Mouse (Mus musculus): ENCODE data around the gene Gm10295. TPM values are rescaled to one million over a fixed set of nuclear protein-coding genes. Genes with fewer than 3 reads are reported as not detected.

Gm10295 gene
- not detected in 2 replicates for total RNA-seq (2017)

- no peak for ATAC-seq (ENCODE audit: extremely low read depth, insufficient number of reproducible peaks, low FRiP score, poor library complexity, severe bottlenecking)
Observed at GRCm38 (mm10) chr7:71351364-71351763, at the start of gene Gm10295. Gene Gm10295, minus strand, starts transcription at chr7:71351485.

GRCm38 (mm10) chr7:71401032-71401431 is 49.7 kb upstream of the Gm10295 start:
- no peak for ATAC-seq (ENCODE audit: extremely low read depth, insufficient number of reproducible peaks, low FRiP score, poor library complexity, severe bottlenecking)

DNA sequence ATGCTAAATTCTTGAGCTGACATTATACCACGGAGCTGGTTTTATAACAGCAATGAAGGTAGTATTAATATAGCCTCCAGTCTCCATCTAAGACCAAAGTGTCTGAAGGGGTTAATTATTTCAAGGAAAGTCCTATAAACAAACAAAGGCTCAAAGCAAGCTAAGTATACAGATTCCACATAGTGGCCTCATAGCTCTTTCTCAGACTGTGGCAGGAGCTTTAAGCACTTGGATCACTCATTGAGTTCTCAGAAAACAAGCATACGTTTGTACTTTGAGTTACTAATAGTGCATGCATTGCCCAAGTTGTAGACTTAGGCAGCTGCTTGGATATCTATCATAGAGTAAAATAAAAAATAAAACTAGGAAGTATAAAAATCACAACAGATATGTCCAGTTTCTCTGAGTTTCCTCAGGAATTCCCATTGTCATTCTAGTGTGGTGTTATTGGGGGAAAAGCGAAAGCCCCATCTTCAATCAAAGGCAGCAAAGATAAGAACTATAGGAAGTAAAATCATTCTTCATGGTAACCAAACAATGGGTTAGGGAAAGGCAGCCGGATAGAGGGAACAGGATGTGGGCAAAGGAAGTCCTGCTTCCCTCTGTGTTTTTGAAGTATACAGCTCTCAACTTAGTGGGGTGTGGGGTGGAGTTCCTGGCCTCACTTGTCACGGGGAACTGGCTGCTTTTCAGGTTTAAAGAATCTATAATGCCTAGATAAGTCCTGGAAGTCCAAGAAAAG is 48.8 kb upstream of the Gm10295 start:
- no peak for ATAC-seq (ENCODE audit: extremely low read depth, insufficient number of reproducible peaks, low FRiP score, poor library complexity, severe bottlenecking)

DNA sequence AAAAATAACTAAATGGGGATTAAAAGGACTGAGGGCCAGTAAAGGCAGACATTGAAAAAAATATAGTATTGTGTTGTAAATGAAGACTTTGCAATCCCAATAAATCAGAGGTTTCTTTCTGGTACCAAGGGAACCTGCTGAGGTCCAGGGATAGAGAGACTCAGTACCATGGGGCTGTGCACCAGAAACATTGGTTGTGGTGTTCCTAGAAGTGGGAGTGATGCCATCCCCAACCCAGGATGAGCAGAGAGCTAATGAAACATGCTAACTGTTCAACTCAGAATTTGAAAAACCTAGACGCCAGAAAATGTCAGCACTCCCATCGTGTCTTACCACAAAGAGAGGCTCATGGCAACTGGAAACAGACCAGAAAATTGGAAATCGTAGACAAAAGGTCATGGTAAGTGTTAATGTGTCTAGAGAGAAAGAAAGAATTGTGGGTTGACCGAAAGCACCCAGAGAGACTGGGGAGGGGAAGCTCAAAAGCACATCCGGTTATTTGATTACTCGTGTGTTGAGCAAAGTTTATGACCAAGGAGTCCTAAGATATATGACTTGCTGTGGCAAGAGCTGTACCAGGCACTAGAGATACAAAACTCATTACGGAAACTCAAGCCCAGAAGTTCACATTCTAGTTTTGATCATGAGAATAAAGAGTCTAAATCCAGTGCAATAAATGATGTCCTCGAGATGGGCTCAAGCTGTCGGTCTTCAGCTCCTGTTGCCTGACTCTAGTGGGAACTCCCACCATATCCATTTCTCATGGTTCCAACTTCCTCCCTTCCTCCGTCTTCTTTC is 47.9 kb upstream of the Gm10295 start:
- ATAC-seq (ENCODE audit: extremely low read depth, insufficient number of reproducible peaks, low FRiP score, poor library complexity, severe bottlenecking), result no peak

GRCm38 (mm10) chr7:71398389-71398788 is 47.1 kb upstream of the Gm10295 start:
- no peak for ATAC-seq (ENCODE audit: extremely low read depth, insufficient number of reproducible peaks, low FRiP score, poor library complexity, severe bottlenecking)

DNA sequence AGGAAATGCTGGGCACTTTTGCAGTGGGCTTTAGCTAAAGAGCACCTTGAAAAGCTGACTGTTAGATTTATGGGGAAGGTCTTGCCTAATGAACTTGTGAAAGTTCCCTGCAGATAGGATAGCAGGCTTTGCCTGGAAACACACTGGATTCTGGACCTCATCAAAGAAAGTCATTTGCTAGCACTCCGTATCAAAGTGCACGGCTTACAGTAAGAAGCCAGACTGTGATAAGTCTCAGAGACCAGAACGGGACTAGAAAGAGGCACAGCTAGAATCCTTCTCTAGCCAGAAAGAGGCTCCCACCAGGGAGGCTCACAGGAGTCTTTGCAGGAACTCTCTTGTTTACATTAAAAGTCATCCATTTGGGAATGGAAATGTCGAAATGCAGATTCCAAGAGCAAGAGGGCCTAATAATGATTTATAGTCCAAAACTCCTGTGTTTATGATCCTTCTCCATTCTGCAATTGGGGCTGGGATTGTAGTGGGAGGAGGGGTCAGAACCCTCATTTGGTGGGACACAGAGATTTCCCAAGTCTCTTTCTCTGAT is 41.6 kb upstream of the Gm10295 start:
- ATAC-seq (ENCODE audit: extremely low read depth, insufficient number of reproducible peaks, low FRiP score, poor library complexity, severe bottlenecking), result no peak

- ATAC-seq (ENCODE audit: extremely low read depth, insufficient number of reproducible peaks, low FRiP score, poor library complexity, severe bottlenecking), result no peak
Observed at GRCm38 (mm10) chr7:71391333-71391732, 40.0 kb upstream of the Gm10295 start.

DNA sequence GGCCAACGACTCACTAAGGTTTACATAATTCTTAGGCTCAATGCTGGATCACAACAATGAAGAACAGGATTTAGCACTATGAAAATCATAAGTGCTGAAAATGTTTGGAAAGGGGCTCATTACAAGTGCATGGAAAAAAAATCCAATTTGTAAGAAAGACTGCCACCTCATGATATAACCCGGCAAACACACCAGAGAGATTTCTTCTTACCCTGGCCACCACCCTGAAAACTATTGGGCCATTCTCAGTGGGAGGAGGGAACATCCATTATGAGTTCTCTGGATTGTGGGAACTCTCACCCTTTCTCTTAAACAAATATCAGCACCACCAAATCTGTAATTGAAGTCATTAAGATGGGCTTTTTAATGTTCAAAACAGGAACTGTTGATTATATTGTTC is 39.0 kb upstream of the Gm10295 start:
- no peak for ATAC-seq (ENCODE audit: extremely low read depth, insufficient number of reproducible peaks, low FRiP score, poor library complexity, severe bottlenecking)

DNA sequence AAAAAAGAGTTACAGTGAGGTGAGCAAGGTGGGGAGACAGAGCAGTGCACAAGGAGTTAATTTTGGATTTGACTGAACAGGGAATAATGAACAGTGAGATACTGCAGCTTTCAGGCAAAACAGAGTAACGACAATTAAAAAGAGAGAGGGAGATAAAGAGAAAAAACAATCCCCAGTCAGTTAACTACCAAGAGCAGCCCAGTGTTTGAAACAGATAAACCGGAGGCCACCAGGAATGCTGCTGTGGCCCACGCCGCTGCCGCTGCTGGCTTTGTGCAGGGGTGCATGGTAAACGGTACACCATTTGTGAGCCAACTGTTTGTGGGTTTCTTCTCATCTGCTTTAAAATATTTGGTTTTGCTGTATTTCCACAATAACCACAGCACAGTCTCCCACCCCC is 34.8 kb upstream of the Gm10295 start:
- ATAC-seq (ENCODE audit: extremely low read depth, insufficient number of reproducible peaks, low FRiP score, poor library complexity, severe bottlenecking), result no peak

- no peak for ATAC-seq (ENCODE audit: extremely low read depth, insufficient number of reproducible peaks, low FRiP score, poor library complexity, severe bottlenecking)
Observed at GRCm38 (mm10) chr7:71384921-71385320, 33.6 kb upstream of the Gm10295 start.

DNA sequence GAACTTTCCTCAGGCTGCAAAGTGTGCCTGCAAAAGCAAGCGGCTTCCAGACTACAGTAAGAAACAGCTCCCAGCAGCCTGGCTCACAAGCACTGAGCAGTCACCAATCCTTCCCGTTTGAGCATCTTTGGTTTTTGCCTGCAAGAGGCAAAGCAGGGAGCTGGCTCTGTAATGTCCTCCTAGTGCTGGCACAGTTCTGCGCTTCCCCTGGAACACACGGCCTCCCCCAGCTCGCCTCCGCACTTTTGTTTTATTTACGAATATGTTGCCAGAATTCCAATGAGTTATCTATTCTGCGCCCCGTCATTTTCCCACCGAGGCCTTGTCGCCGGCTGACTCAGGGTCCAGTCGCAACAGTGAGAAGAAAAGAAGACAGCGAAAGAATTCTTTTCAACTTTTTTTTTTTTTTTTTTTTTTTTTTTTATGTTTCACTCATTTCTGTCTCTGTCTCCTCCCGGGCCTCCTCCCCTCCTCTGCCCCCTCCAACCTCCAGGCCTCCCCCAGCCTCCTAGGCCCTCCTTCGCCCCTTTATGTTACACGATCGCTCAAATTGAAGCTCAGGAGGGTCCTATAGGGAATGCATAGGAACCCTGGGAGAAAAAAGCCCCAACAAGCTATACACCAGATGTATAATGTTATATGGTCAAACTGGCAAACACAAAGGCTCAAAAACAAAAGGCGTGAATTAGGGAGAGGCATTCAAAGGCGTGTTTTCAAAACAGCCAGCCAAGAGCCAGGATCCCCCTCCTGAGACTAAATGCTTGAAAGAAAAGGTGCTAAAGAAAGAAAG is 32.3 kb upstream of the Gm10295 start:
- no peak for ATAC-seq (ENCODE audit: extremely low read depth, insufficient number of reproducible peaks, low FRiP score, poor library complexity, severe bottlenecking)

GRCm38 (mm10) chr7:71379826-71380825 is 28.8 kb upstream of the Gm10295 start:
- no peak for ATAC-seq (ENCODE audit: extremely low read depth, insufficient number of reproducible peaks, low FRiP score, poor library complexity, severe bottlenecking)

DNA sequence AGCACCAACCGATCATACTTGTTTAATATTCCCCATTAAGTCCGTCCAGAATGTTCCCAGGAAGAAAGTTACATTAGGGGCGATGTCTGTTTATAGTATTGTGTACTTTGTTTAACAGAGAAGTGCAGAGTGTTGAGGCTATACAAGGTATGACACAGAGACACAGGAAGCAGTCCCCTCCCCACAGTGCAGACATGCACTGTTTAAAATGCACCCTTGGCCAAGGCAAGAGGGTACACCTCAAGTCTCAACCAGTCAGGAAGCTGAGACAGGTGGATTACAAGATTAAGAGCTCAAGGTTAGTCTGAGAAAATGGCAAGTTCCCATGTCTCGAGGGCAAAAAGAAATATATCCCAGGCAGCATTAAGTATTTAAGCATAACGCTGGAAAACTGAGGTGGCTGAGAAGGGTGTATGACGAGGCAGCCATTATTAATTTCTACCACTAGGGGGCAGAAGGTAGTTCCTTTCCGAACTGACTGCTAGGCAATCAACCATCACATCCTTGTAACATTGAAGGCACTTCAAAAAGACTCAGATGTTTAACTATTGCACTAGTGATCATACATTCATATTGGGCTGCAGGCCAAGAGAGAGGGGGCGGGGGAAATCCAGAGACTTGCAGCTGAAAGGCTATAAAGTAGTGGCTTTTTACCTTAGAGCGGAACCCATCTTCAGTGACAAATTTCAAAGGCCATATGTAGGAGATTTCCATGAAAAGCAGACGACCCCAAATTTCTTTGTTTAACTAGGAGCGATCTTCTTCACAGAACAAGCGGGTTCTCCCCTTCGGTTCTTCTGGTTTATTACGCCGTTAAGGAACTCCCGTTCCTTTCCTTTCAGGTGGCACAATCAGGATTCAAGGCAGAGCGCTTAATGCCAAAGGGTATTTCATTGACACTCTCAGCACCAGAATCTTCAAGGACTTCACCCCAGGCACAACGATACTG is 27.8 kb upstream of the Gm10295 start:
- ATAC-seq (ENCODE audit: extremely low read depth, insufficient number of reproducible peaks, low FRiP score, poor library complexity, severe bottlenecking), result no peak

GRCm38 (mm10) chr7:71377983-71378382 is 26.7 kb upstream of the Gm10295 start:
- no peak for ATAC-seq (ENCODE audit: extremely low read depth, insufficient number of reproducible peaks, low FRiP score, poor library complexity, severe bottlenecking)

GRCm38 (mm10) chr7:71374059-71374458 is 22.8 kb upstream of the Gm10295 start:
- no peak for ATAC-seq (ENCODE audit: extremely low read depth, insufficient number of reproducible peaks, low FRiP score, poor library complexity, severe bottlenecking)

- ATAC-seq (ENCODE audit: extremely low read depth, insufficient number of reproducible peaks, low FRiP score, poor library complexity, severe bottlenecking), result no peak
Observed at GRCm38 (mm10) chr7:71371916-71372315, 20.6 kb upstream of the Gm10295 start.

DNA sequence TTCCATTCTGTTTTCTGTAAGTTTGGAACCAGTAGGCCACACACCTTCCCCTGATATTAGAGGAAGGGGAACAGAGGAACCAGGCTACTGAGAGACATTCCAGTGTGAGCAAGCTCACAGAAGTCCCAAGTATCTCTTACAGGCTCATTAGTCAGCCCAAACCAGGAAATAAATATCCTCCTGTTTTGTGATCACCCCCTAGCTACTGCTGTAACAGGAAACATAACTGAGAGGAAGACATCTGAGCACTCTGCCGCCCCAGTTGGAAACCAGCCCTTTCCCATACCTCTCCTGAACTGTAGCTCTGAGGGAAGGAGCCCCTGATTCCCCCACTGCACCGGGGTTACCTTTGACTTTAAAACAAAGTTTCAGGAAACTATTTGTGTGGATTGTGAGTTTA is 19.5 kb upstream of the Gm10295 start:
- ATAC-seq (ENCODE audit: extremely low read depth, insufficient number of reproducible peaks, low FRiP score, poor library complexity, severe bottlenecking), result no peak

Measured in neutrophil, adult 5-6 weeks (primary cell).